Mouse (Mus musculus) 3T3-L1 (cell line): ENCODE measurements around the gene H2-Eb2.
A peak's percentile ranks its signal among the peaks of the same experiment; 100 is the strongest.

Experiments used
- DNase-seq: peaks from one replicate; pipeline ENCODE4 v3.0.0-alpha.2; 2015; ENCODE audit warnings: low read depth, low spot score

Gene H2-Eb2

GRCm38 (mm10) chr17:34325436-34325835 is at the start of gene H2-Eb2:
H2-Eb2 (plus strand) TSS chr17:34325665.
- DNase-seq: no peak

- DNase-seq: no peak
Observed at GRCm38 (mm10) chr17:34280499-34281038, 44.9 kb upstream of the H2-Eb2 start.

DNA sequence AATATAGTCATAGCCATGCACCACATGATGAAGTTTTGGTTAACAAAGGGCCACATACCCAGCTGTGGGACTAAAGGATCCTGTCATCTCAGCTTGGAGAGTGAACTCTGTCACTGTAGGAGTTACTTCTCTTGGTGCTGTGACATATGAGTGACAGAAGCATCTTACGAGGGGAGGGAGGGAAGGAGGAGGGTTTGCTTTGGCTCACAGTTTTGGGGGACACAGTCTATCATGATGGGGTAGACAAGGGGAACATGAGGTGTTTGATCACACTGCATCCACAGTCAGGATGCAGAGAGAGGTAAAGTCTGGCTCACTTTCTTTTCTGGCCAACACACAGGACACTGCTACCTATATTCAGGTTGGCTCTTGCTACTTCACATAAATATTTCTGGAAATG is 43.6 kb upstream of the H2-Eb2 start:
- no peak for DNase-seq

GRCm38 (mm10) chr17:34285371-34285770 is 40.1 kb upstream of the H2-Eb2 start:
- no peak for DNase-seq

DNA sequence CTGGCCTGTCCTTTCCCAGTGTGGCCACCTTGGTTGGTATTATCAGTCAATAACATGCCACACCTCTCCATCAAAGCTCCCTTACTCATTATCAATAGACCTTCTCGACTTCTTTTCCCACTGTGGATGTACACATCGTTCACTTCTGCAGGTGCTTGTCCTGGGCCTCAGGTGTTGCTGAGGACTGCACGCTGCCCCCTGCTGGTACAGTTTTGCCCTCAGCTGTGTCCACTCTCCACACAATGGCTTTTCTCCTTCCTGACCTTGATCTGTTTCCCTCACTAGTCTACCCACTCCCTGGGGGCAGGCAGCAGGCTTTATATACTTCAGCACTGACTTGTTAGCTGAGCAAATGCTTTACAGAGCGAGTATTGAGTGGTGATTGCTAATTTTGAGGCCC is 39.6 kb upstream of the H2-Eb2 start:
- no peak for DNase-seq

GRCm38 (mm10) chr17:34286501-34286900 is 39.0 kb upstream of the H2-Eb2 start:
- no peak for DNase-seq

DNA sequence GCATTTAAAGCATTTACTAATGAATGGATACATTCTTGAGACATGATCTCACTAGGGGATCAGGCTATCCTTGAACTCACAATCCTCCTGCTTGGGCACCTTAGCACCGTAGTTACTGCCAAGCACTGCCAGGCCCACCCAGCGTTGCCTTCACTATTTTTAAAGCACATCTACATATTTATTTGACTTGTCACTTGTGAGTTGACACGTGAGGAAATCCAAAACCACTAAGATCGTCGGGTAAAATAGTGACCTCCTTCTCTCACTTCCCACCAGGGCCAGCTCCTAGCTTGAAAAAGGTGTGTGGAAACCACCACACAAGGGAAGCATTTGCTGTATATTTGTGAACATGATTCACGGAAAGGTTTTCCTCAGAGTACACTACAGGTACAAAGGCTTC is 38.5 kb upstream of the H2-Eb2 start:
- DNase-seq: no peak

DNA sequence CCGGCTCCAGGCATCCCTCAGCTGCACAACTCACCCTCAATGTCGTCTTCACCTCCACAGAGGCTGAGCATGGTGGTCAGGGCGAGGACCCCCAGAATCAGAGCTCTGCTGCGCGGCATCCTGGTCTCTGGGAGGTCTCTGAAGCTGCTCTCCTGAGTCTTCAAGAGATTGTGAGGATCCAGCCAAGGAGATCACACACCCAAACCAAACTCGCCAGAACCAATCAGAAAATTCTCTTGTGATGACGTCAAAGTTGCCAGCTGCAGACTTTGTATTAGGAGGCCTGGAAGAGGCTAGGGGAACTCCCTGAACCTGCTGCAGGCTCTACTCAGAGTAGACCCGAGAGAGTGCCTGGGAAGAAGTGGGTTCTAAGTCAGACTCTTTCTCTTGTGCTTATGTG is 37.8 kb upstream of the H2-Eb2 start, which contains the start of gene H2-Aa:
Gene H2-Aa, minus strand, starts transcription at position 176 of the 400 bp plus-strand sequence.
- peak; percentile 81 for DNase-seq

DNA sequence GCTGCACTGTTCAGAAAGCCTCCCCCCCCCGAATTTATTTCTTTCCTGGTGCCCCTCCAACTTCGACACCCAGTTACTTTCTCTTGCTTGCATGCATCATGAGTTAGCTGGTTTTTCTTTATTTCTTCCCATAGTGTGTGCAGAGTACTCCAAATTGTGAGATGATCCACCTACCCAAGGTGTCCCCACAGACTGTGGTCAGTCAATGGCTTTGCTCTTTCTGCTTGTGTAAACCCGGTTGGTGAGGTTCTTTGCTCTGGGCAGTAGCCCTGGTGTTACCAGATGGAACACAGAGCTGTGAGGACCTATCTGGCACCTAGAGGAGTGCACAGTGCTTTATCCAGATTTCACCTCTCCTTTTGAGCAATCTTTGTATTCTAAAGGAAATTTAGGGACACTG is 37.3 kb upstream of the H2-Eb2 start:
- DNase-seq: no peak

GRCm38 (mm10) chr17:34291609-34292008 is 33.9 kb upstream of the H2-Eb2 start:
- peak; percentile 66 for DNase-seq

DNA sequence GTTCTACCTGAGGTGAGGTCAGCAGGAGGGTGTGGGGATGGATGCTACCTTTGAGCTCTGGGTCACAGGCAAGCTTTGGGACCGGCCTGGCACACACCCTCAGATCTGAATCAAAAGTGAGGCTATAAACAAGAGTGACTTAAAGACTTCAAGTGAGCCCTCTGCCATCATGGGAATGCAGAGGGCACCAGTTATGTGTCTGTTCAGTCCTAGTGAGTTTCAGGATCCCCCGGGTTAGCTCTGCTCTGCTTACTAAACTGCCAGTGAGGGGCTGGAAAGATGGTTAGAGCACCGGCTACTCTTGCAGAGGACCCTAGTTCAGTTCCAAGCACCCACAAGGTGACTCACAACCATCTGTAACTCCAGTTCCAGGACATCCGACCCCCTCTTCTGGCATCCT is 32.9 kb upstream of the H2-Eb2 start:
- DNase-seq: no peak

DNA sequence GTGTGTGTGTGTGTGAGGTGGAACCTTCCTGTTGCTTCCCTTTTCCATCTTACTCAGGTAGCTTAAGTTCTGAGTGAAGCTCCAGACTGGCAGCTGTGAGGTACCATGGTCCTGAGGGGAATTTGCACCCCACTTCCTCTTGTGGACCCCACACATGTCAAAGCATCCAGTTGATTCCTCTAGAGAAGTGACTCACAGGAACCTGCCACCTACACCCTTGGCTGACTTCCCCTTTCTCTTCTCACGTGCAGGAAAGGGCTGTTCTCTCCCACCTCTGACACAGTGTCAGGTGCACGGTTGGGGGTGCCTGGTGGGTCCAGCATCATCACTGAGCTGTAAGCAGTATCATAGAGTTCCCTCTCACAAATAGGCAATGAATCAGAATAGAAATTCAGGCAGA is 31.9 kb upstream of the H2-Eb2 start:
- DNase-seq: no peak

- DNase-seq: no peak
Observed at GRCm38 (mm10) chr17:34294249-34294648, 31.2 kb upstream of the H2-Eb2 start.

- DNase-seq: no peak
Observed at GRCm38 (mm10) chr17:34295307-34295706, 30.2 kb upstream of the H2-Eb2 start.

GRCm38 (mm10) chr17:34295891-34296794 is 29.3 kb upstream of the H2-Eb2 start:
- peak; percentile 60 for DNase-seq

DNA sequence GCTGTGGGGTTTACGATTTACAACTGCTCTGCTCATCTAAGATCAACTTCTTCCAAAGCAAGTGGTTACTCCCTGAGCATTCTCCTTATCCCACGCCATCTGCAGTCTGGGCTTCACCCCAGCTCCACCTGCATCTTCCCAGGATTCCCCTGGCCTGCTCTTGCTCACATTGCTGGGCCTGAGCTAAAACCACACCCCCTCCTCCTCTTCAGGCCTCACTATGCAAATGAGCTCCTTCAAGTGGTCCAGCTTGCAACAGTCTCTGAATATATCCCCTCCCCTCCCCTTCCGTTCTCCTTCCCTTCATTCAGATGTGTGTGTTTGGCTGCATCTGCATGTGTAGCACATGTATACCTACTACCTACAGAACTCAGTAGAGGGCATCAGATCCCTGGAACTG is 26.1 kb upstream of the H2-Eb2 start:
- no peak for DNase-seq

DNA sequence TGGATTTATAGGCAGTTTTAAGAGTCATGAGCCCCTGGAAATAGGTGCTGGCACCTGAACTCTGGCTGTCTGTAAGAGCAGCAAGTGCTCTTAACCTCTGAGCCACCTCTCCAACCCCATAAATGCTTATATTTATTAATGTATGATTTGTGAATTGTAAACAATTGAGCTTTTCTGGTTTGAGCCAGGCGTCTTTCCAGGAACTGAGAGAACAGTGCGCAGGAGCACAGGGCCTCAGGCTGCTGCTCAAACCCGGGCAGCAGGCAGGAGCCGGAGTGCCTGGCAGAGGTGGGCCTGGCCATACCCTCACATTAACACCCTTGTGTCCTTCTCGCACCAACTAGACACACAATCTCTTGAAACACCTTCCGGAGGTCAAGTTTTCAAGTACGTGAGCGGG is 25.4 kb upstream of the H2-Eb2 start:
- no peak for DNase-seq

DNA sequence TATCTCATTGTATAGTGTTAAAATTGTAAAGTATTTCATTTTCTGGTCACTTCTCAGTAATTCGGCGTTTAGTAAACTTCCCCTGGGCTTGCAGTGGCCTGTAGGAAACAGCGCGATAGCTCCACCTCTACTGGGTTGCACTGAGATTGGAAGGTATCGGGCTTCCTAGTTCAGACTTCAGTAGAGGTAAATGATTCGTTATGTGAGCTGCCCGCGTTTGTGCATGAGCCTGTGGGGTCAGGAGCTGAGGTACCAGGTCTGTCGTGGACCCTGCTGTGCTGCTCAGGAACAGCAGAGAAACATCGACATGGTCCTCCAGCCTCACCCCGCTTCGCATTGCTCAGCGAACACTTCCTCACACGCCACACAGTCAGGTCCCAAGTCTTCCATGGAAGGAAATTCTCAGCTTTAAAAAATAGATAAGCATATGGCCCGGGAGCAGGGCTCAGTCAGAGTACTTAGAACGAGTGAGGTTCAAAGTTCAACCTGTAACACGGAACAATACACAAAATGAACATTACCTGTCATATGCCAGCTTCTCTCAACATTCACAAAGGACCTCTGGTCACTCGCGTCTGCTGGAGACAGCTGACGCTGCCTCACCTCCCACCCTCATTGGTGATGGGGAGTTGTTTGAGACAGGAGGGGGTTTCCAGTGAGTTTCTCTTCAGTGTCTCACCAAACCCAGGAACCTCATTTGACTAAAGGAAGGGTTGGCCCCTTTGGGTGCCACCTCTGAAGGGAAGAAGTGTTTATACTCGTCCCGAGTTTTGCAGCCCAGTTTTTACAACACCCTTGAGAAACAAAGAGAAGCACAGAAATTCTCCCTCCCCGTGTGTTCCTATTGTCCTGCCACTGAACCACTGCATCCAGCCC is 24.5 kb upstream of the H2-Eb2 start:
- DNase-seq: no peak

DNA sequence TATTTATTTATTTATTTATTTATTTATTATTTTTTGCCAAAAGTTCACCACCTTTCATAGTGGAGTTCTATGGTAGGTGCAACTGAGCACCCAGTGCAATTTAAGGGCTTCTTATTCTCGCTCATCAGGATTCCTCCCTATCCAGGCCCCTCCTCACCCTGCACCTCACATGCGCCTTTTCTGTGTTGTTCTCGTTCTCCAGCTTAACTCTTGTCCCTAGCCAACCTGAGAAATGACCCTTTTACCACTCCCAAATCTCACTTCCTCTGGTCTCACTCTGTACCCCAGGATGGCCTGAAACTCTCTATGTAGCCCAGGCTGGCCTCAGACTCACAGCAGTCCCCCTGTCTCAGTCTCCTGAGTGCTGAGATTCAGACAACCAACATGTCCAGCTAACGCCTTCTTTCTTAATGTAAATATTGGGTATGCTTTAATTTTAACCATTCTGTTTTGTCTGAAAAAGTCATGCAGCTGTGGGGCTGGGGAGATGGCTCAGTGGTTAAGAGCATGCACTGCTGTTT is 23.7 kb upstream of the H2-Eb2 start:
- no peak for DNase-seq

DNA sequence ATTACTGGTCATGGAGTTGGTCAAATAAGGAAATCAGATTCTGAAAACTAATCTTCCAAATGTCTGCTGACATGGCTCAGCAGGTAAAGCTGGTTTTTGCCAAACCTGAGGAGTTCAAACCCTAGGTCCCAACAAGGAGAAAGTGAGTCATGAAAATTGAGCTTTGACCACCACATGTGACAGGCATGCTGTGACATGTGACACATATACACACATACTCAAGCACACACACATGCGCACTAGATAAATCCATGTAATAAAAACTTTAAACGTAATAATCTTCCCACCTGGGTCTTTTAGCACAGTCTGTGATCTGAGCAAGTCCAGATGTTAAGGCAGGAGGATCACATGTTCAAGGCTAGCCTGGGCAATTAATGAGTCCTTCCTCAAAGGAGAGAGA is 21.7 kb upstream of the H2-Eb2 start:
- no peak for DNase-seq

DNA sequence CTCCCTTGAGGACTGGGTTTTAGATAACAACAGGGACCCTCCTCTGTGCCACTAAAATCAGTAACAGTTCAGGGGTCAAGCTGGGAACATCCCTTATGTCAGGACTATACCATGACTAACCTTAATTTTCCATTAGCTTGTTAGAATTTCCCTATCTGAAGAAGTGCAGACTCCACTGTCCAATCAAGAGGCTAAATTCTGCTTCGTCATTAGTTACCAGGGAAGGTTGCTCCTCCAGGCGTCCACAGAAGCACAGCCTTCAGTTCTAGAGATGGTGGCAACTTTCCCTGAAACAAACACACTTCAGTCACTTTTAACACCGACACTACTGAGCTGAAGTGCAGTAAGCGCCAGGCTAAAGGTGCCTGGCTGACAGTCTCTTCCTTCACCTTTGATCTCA is 20.7 kb upstream of the H2-Eb2 start:
- DNase-seq: peak; percentile 74
